Mouse (Mus musculus) skeletal muscle tissue, adult 2 months (tissue): ENCODE data around the gene Pin1.
A peak's percentile ranks its signal among the peaks of the same experiment; 100 is the strongest.
"Not testable (repeated sequence)": the region's sequence is repeated elsewhere in the genome, so short reads cannot be mapped to it uniquely, and the experiment has no call there.

Experiments
- DNase-seq: peaks from one replicate; pipeline ENCODE4 v3.0.0-alpha.2; 2012; ENCODE audit warnings: low read depth, low spot score

Pin1 gene

GRCm38 (mm10) chr9:20651602-20652259 lies at the start of gene Pin1:
TSS of gene Pin1 (plus strand) at chr9:20652095.
- peak; percentile 99 for DNase-seq

GRCm38 (mm10) chr9:20606269-20606668 lies 45.6 kb upstream of the Pin1 start:
- DNase-seq, result no peak

GRCm38 (mm10) chr9:20607100-20607974 lies 44.6 kb upstream of the Pin1 start:
- peak; percentile 89 for DNase-seq

GRCm38 (mm10) chr9:20609831-20610464 lies 41.9 kb upstream of the Pin1 start:
- DNase-seq, result no peak

DNA sequence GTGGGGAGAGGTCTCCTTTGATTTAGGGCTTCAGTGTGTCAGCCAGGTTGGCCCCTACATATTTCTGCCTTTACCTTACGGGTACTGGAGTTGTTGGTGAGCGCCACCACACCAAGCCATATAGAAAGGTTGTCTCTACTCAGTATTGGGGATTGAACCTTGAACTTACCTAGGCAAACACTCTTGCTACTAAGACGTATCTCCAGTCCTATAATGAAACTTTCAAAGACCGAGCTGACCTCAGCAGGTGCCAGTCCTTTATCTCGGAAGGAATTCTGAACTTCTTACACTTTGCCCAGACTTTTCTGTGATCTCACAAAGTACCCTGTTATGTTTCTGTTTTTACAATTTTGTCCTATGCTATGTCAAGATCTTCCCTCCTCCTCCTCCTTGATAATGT lies 39.9 kb upstream of the Pin1 start:
- no peak for DNase-seq

- no peak for DNase-seq
Observed at GRCm38 (mm10) chr9:20616685-20617084, 35.2 kb upstream of the Pin1 start.

- no peak for DNase-seq
Observed at GRCm38 (mm10) chr9:20631332-20631731, 20.6 kb upstream of the Pin1 start.

GRCm38 (mm10) chr9:20635676-20636075 lies 16.2 kb upstream of the Pin1 start:
- not testable (repeated sequence) for DNase-seq

DNA sequence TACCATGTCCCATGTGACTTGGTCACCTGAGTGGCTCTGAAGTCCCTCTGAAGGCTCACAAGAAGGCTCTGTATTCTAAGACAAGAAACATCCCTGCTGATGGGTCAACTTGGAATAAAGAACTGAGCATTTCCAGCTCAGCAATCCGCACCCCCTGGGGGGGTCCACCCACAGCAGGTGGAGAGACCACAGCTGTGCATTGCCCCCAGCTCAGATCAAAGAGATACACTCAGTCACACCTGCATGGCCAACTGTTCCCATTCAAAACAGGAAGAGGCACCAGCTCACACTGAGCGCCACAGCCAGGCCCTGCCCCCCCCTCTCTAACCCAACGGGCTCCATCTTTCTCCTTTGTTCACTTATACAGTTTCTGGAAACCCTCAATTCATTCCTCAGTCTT lies 15.6 kb upstream of the Pin1 start:
- peak; percentile 13 for DNase-seq

DNA sequence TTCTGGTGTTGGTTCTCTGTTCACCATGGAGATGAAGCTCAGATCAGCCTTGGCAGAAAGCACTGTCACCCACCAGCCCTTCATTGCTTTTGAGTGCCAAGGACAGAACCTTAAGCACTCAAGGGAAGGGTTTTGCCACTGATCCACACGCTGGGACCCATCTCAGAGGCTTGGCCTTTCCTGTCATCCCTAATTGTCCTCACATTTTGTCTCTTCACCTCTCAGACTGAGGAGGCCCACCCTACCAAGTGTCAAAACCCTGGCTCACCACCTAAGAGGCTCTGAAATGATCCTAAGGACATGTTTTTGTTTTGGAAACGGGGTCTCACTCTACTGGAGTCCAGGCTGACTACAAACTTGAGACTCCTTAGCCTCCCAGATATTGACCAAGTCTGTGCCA lies 15.1 kb upstream of the Pin1 start:
- DNase-seq, result no peak

GRCm38 (mm10) chr9:20638552-20638951 lies 13.3 kb upstream of the Pin1 start:
- DNase-seq, result no peak

DNA sequence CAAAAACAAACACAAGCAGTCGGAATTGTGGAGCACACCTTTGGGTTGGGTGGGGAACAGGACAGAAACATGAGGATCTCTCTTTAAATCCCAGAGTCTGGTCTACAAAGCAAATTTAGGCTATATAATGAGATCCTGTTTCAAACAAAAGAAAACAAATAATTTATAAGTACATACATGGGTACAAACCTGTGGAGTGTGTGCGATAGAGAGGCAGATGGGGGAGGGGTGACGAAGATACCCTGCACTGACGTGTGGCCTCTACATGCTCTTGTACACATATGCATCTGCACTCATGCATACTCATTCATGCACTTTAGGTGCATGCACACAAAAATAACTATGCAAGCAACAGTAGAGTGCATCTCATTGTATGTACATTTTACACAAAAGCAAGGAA lies 12.4 kb upstream of the Pin1 start:
- DNase-seq, result no peak

DNA sequence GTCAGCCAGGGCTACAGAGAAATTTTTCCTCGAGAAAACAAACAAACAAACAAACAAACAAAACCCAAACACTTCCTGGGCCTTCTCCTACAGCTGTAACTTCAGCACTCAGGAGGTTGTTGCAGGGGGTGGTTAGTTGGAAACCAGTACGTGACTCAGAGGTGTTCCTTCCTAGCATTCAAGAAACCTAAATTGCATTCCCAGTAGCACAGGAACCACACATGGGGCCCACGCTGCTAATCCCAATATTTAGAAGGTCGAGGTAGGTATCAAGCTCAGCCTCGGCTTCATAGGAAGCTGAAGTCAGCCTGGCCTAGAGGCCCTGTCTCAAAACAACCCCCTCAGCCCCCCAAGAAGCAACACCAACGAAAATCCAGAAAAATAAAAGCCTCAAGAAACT lies 10.4 kb upstream of the Pin1 start:
- no peak for DNase-seq

- no peak for DNase-seq
Observed at GRCm38 (mm10) chr9:20642101-20642895, 9.6 kb upstream of the Pin1 start, which contains the start of gene Ubl5. TSS of gene Ubl5 (plus strand) at chr9:20642878.

GRCm38 (mm10) chr9:20642896-20643466 lies 8.9 kb upstream of the Pin1 start:
- DNase-seq, result peak; percentile 43

- DNase-seq, result no peak
Observed at GRCm38 (mm10) chr9:20643781-20644180, 8.1 kb upstream of the Pin1 start.

DNA sequence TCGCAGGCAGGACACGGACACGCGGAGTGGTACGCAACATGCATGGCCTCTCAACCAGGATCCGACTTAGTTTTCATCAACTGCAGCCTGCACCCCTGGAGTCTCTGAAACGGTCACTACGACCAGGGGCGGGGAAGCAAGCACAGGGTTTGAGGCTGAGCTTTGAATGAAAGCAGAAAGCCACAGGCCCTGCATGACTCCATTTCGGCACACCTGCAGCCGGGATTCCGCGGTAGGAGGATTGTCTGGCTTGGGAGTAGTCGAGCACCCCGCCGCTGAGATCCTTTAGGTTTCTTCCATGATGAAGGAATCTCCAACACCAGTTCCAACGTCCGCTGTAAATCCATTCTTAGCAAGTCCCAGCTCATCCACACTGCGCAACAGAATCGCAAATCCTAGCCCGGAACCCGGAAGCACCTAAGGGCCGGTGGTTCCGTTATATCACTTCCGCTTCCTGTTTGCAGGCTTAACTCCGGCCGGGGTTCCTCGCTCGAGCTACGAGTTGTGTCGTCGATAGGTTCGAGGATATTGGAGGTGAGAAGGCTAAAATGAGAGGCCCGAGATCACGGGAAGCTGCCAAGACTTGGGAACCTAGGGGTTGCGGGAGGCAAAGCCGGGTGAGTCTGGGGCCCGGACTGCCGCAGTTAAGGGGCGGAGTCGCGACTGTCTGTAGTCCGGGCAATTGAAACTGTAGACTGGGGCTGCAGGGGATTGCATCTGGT lies 7.4 kb upstream of the Pin1 start, which contains the start of gene Fbxl12:
Gene Fbxl12, minus strand, starts transcription at position 408 of the 722 bp plus-strand sequence.
- DNase-seq, result peak; percentile 65

DNA sequence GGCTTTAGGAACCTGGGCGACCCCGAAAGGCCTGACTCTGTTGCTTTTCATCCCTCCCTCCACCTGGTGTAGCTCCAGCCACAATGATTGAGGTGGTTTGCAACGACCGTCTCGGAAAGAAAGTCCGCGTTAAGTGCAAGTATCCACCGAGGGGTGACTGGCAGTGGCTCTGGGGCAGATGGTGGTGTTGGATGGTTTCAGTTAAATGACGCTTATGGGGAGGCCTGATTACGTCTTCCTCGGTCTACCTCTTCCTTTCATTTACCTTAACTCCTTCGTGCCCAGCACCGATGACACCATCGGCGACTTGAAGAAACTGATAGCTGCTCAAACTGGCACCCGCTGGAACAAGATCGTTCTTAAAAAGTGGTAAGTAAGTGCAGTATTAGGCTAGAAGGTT lies 6.8 kb upstream of the Pin1 start:
- no peak for DNase-seq

- no peak for DNase-seq
Observed at GRCm38 (mm10) chr9:20652260-20652658, 364 bp downstream of the Pin1 start.

DNA sequence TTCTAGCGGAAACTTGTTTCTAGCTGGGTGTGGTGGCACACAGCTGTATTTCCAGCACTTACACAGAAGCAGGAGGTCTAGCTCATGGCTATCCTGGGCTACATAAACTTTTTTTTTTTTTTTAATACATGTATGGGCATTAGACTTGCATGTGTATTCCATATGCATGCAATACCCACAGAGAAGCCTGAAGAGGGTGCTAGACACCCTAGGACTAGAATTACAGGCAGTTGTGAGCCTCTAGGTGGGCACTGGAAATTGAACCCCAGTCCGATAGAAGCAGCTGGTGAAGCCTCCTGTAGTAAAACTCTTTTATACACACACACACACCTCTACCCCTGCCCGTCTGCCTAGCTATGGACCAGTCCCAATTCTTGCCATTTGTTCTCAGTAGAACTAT lies 2.0 kb downstream of the Pin1 start:
- no peak for DNase-seq

DNA sequence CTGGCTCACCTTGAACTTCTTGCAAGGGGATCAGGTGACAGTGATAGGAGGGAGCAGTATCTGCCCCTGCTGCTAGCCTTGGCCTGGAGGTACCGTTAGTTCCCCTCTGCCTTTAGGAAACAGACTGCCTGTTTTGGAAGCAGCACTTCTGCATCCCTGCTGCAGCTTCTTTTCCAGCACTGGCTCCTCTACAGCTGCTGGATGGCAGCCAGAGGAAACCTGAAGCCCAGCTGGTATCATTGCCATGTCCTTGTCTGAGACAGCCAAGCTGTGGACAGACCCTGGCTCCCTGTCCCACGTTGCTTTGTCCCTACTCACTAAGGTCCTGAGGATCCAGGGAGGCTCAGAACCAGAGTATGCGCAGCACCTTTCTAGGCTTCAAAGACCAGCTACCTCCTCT lies 5.7 kb downstream of the Pin1 start:
- DNase-seq, result peak; percentile 67
